Mouse (Mus musculus) spleen, adult 2 months (tissue): ENCODE data around the gene Slc44a2. TPM values are rescaled to one million over a fixed set of nuclear protein-coding genes. Genes with fewer than 3 reads are reported as not detected.
"Not testable (repeated sequence)": the region's sequence is repeated elsewhere in the genome, so short reads cannot be mapped to it uniquely, and the experiment has no call there.

ENCODE experiments used
- DNase-seq, 2 experiments: peaks; one replicate each; pipeline versions ENCODE4 v3.0.0 to v3.0.0-alpha.2; 2012 to 2021; ENCODE audit warnings: low spot score in 2 of 2, low read depth in 1 of 2
- H3K27ac ChIP-seq: fragments of 200-500 bp; 2 replicates; pipeline ENCODE4 v1.5.1; 2012; ENCODE audit warnings: low read length, inconsistent platforms; ENCODE audit not compliant: insufficient read depth
- H3K27me3 ChIP-seq: fragments of 200-500 bp; 2 replicates; pipeline ENCODE4 v1.6.1; 2012; ENCODE audit warnings: mild to moderate bottlenecking, moderate library complexity, low read length, inconsistent platforms; ENCODE audit not compliant: control insufficient read depth, insufficient read depth
- H3K36me3 ChIP-seq: fragments of 200-500 bp; 2 replicates; pipeline ENCODE4 v1.6.1; 2012; ENCODE audit warnings: mild to moderate bottlenecking, low read length, inconsistent platforms; ENCODE audit not compliant: control insufficient read depth, insufficient read depth
- H3K4me1 ChIP-seq: fragments of 200-500 bp; 2 replicates; pipeline ENCODE4 v1.6.1; 2011; ENCODE audit warnings: inconsistent platforms; ENCODE audit not compliant: control insufficient read depth, insufficient read depth, insufficient read length
- H3K4me3 ChIP-seq: fragments of 200-500 bp; 2 replicates; pipeline ENCODE4 v1.5.1; 2011; ENCODE audit warnings: mild to moderate bottlenecking, inconsistent platforms; ENCODE audit not compliant: insufficient read depth, insufficient read length; ENCODE audit errors: extremely low read depth
- CTCF ChIP-seq: fragments of 200-500 bp; IDR thresholded peaks from 2 replicates; pipeline ENCODE4 v1.5.1; 2011; ENCODE audit warnings: mild to moderate bottlenecking, inconsistent platforms; ENCODE audit not compliant: insufficient read depth, insufficient read length, insufficient replicate concordance; ENCODE audit errors: extremely low read depth
- POLR2A ChIP-seq: fragments of 200-500 bp; IDR thresholded peaks from 2 replicates; pipeline ENCODE4 v1.6.1; 2011; ENCODE audit warnings: low read depth, low read length, inconsistent platforms
- WGBS: fragments of 180-500 bp; shearing (Covaris S2); methylation state at CpG from one replicate; pipeline ENCODE4 v1.1.7; 2018; 5-methylcytosine and 5-hydroxymethylcytosine counted together
- polyA plus RNA-seq: library from polyadenylated mRNA; depleted of rRNA; stranded (reverse); fragments of >200 nt; gene quantifications from 2 replicates; pipeline ENCODE4 v1.2.3, GENCODE M21; 2012

Gene Slc44a2
- polyA plus RNA-seq, 1 experiment = 166 TPM

DNA sequence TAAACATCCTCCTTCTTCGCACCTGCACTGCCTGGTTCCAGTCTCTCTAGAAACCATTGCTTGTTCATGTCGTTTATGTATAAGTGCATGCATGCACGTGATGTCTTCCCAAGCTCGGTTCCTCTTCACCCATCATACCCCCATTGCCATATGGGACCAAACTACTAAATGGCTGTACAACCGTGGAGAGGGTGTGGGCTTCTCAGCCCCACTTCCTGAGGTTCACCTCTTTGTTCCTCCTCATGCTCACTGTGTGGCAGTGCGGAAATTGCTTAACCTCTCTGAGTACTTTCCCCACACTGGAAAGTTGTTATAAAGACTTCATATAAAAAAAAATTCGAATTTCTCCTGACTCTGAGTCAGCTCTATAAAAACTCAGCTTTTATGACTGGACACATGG, 3.8 kb upstream of the Slc44a2 start:
- 10% methylated on average over 7 of the region's 7 CpGs for WGBS
- Histone ChIP-seq H3K36me3 (no peaks in the 10 kb centered on the region), H3K4me1 (peaks cover 13% of the 10 kb centered on the region), H3K4me3 (no peak overlapping the region), H3K27ac (peak overlapping the region; percentile 73), H3K27me3 (no peaks in the 10 kb centered on the region)
- peak in 1 of 2 experiments; percentile 61 for DNase-seq
- no peak for TF ChIP-seq CTCF
- TF ChIP-seq POLR2A = no peak

DNA sequence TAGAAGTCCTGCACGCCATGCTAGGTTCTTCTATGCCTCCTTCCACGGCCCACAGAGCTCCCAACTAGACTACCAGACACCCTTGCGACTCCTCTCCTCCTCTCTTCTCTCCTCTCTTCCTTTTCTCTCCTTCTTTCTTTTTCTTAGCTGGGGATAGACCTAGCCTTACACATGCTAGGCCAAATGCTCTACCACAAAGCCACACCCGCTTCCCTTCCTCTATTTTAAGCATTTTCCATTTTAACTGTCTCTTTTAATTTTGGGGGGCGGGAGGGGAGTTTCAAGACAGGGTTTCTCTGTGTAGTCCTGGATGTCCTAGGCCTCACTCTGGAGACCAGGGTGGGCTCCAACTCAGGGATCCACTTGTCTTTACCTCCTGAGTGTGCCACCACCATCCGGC, 1.7 kb upstream of the Slc44a2 start:
- no peak overlapping the region for H3K4me3 ChIP-seq
- no peaks in the 10 kb centered on the region for H3K36me3 ChIP-seq
- H3K27me3 ChIP-seq = no peaks in the 10 kb centered on the region
- TF ChIP-seq POLR2A (no peak), CTCF (no peak)
- 33% methylated on average over 6 of the region's 6 CpGs for WGBS
- peaks cover 20% of the 10 kb centered on the region for H3K4me1 ChIP-seq
- H3K27ac ChIP-seq = peak overlapping the region; percentile 59
- no peak for DNase-seq

DNA sequence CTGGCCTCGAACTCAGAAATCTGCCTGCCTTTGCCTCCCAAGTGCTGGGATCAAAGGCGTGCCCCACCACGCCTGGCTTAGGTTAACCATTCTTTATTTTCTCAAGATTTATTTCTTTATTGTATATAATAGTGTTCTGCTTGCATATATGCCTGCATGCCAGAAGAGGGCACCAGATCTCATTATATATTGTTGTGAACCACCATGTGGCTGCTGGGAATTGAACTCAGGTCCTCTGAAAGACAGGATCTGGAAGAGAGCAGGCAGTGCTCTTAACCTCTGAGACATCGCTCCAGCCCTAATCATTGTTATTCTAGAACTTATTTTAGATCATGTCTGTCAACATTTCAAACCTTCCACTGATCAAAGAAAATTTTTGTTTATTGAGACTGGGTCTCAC, 995 bp upstream of the Slc44a2 start:
- Histone ChIP-seq H3K36me3 (no peaks in the 10 kb centered on the region), H3K27me3 (no peaks in the 10 kb centered on the region), H3K4me3 (no peak overlapping the region), H3K27ac (no peak overlapping the region), H3K4me1 (peaks cover 26% of the 10 kb centered on the region)
- DNase-seq = no peak
- TF ChIP-seq POLR2A = no peak
- TF ChIP-seq CTCF = no peak
- 92% methylated on average over 4 of the region's 4 CpGs for WGBS

DNA sequence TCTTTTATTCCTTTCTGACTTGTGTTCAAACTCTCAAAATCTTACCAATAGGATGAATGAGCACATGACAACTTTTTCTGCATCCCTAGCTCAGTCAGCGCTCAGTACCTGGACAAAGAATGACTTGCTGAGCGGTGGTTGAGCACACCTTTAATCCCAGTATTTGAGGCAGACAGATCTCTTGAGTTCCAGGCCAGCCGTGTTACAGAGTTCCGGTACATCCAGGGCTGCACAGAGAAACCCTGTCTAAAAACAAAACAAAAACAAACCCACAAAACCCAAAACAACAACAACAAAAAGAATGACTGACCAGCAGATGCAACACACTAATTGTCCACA, 249 bp upstream of the Slc44a2 start:
- Histone ChIP-seq H3K4me3 (peak overlapping the region; percentile 98), H3K27ac (0 out of 2 replicates have a peak overlapping the region, but pooled peaks have one; percentile 20), H3K27me3 (no peaks in the 10 kb centered on the region), H3K36me3 (no peaks in the 10 kb centered on the region), H3K4me1 (peaks cover 31% of the 10 kb centered on the region)
- 29% methylated on average over 4 of the region's 4 CpGs for WGBS
- DNase-seq = no peak
- TF ChIP-seq POLR2A (no peak), CTCF (no peak)

DNA sequence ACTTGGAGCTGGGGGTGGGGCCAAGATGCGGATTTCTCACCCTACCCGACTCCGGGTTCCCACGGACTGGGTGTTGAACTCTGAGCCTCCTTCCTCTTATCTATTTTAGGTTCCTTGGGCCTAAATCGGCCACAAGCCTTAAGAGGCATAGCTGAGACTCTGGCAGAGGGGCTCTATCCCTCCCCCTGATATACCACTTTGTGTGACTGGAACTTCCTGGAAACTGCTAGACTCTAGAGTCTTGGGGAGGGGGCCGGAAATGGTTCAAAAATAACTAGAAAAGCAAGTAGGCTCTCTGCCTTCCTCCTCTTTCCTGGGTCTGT, 976 bp downstream of the Slc44a2 start:
- Histone ChIP-seq H3K4me1 (peaks cover 35% of the 10 kb centered on the region), H3K27ac (peak overlapping the region; percentile 98), H3K36me3 (no peaks in the 10 kb centered on the region), H3K4me3 (peak overlapping the region; percentile 98), H3K27me3 (no peaks in the 10 kb centered on the region)
- WGBS = 0% methylated on average over 6 of the region's 6 CpGs
- TF ChIP-seq CTCF (no peak), POLR2A (peak; percentile 38)
- DNase-seq = peak; percentile 53 to 70

DNA sequence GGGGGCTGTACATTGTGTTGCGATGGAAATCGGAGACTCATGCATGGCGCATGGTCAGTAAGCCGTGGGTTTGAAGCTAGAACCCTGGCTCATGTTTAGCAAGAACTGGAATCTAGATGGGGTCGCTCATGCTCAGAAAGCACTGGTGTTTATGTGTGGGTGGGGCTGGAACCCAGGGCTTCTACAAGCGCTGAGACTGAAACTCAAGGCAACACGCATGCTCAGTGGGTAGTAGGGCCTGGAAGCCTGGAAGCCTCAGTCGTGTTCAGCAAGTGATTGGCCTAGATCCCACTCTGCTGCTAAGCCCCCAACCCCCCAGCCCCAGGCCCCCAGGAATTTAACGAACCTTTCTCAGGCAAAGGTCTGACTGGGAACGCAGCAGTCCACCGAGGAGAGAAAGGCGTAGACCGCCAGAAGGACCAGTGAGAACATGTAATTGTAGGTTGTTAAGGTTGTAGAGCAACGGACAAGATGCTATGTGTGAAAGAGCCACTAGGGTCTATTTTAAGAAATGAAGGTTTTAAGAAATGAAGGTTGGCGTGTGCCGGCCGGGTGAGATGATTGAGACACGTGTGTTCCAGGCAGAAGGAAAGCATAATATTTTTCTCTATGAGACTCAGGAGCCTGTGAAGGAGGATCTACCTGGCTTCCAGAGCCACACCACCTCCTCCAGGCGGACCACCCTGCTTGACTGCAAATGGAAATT, 1.9 kb downstream of the Slc44a2 start:
- Histone ChIP-seq H3K36me3 (no peaks in the 10 kb centered on the region), H3K4me1 (peaks cover 40% of the 10 kb centered on the region), H3K27ac (peak overlapping the region; percentile 98), H3K4me3 (peak overlapping the region; percentile 98), H3K27me3 (no peaks in the 10 kb centered on the region)
- peak in 1 of 2 experiments; percentile 49 for DNase-seq
- TF ChIP-seq CTCF (no peak), POLR2A (no peak)
- WGBS = 17% methylated on average over 19 of the region's 19 CpGs

DNA sequence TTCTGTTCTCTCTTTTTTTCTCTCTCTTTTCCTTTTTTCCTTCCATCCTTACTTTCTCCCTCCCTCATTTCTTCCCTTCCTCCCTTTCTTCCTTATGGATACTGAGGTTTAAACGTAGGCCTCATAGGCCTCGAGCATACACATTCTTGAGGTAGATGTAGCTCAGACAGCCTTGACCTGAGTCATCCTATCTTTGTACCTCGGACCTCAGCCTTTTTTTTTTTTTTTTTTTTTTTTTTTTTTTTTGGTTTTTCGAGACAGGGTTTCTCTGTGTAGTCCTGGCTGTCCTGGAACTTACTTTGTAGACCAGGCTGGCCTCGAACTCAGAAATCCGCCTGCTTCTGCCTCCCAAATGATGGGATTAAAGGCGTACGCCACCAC, 2.4 kb downstream of the Slc44a2 start:
- Histone ChIP-seq H3K27ac (peak overlapping the region; percentile 98), H3K4me1 (peaks cover 43% of the 10 kb centered on the region), H3K4me3 (peak overlapping the region; percentile 98; the same call in 1 of the 2 replicates)
- not testable (repeated sequence) for DNase-seq, H3K27me3 ChIP-seq, H3K36me3 ChIP-seq
- 58% methylated on average over 8 of the region's 8 CpGs for WGBS
